Mouse (Mus musculus) lung, postnatal 0 days (tissue): Measurements from ENCODE around the gene Plscr1.

Source experiments
- CTCF ChIP-seq: IDR thresholded peaks from 2 replicates; pipeline ENCODE4 v1.5.1; 2016; ENCODE audit warnings: antibody characterized with exemption, mild to moderate bottlenecking
- EP300 ChIP-seq: IDR thresholded peaks from 2 replicates; pipeline ENCODE4 v1.6.1; 2016; ENCODE audit warnings: antibody characterized with exemption, mild to moderate bottlenecking, control low read depth

- TF ChIP-seq EP300 (no peak), CTCF (no peak)
Measured at GRCm38 (mm10) chr9:92273271-92273670, 23.7 kb downstream of the Plscr1 start.
